Mouse (Mus musculus) forelimb bud, embryonic 11.5 days (tissue): ENCODE measurements around the gene Bcas2.
"Not testable (repeated sequence)": the region's sequence is repeated elsewhere in the genome, so short reads cannot be mapped to it uniquely, and the experiment has no call there.

Experiments
- DNase-seq: peaks from one replicate; pipeline ENCODE4 v3.0.0-alpha.2; 2012; ENCODE audit warnings: low read depth, low spot score

Gene Bcas2

DNA sequence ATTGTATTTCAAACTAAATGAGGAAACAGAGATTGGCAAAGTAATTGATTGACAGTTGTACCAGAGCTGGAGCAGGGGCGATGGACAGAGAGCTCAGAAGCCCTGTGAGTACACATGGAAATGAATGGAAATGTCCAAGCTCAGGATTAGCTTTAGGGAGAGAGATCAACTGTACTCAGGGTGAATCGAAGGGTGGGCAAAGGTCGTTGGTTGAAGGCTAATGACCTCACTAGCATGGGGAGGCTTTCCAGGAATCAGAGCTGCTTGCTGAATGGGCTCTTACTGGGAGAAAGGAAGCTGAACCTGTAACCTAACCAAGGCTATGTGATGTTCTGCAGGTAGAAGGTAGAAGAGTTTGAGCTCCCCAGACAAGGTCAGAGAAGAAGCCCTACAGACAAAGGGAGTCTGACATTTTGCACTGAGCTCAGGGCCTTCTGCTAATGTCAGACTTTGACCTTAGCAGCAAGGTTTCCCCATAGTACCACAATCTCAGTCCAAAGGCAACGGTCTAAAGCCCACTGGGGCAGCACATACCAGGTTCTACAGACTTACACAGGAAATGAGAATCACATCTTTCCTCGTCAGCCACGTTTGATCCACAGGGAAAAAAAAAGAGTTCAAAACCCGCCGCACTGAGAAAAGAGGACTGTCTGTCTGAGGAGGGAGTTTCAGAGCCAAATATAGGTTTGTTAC is 43.3 kb downstream of the Bcas2 start:
- DNase-seq = no peak

DNA sequence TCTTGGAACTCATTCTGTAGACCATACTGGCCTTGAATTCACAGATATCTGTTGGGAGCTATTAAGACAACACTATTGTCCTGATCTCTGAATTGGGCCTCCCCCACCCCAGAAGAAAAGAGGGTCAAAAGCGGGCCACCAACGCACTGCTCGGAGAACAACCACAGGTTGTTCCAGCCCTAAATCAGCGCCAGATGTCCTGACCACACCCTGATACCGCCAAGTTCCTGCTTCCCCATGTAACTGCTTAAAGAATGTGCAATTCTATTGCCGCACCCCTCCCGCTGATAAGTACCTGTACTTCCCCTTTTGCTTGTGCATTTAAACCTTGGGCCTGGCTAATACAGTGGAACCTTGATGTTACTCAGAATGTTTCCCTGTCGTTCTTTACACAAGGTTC is 43.9 kb downstream of the Bcas2 start:
- DNase-seq = not testable (repeated sequence)

DNA sequence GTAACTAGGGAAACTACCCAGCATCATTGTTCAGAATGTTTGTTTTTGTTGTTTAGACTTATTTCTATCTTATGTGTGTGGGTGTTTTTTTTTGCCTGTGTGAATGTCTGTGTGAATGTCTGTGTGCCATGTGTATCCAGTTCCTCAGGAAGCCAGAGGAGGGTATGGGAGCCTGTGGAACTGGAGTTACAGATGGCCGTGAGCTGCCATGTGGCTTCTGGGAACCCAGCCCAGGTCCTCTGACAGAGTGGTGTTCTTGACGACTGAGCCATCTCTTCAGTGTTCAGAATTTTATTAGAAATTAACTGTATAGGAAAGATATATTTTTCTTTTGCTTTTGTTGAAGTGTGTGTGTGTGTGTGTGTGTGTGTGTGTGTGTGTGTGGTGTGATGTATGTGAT is 50.0 kb downstream of the Bcas2 start:
- no peak for DNase-seq

DNA sequence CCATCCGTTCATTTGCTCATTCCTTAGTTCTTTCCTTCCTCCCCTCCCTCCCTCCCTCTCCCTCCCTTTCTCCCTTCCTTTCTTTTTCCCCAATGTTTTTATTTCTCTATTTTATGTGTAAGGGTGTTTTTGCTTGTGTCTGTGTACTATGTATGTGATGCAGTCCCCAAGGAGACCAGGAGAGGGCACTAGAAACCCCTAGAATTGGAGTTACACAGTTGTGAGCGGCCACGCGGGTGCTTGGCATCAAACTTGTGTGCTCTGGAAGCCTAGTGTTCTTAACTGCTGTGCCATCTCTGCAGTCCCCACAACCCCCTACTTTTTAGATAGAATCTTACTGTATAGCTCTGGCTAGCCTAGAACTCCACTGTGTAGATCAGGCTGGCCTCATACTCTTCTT is 52.3 kb downstream of the Bcas2 start:
- no peak for DNase-seq

DNA sequence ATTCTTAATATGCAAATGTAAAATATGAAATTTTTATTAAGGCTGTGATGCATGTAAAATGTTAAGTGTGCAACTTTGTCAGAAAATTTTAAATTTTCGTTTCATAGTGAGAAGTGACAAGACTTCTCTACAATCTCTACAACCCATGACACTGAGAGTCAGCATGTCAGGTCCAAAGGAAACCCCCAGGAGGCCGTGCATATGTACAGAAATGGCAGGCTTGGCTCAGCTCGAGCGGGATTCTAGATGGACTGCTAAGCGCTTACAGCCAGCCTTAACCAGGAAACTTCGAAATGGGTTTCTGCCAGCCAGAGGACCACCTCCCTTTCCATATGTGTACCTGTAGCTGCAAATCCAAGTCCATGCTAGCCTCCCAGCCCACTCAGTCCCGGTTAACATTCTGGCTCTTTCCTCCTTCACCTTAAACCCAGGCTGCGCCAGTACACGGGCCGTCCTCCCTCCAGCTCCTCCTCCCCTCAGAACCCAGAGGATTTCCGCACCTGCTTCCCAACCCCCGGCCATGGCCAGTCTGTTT is 52.8 kb downstream of the Bcas2 start:
- no peak for DNase-seq

DNA sequence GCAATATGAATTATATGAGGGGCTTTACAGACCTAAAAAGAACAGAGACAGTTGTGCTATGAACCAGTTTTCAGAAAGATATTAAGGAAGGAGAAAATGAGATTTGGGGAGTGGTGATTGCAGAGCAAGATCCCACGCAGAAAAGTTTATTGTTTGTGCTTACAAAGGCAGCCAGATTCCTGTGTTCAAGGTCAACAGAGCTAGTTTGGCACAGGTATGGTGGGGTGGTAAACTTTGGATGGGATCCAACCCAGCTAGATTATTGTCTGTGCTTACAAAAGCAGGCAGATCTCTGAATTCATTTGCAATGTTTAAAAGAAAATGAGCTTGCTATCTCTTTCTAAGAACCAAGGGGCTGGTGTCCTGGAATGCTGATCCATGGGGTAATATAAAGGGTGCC is 56.3 kb downstream of the Bcas2 start:
- DNase-seq = no peak
